Mouse (Mus musculus) cerebellum, adult (tissue): ENCODE data around the gene Nlrx1.
"Not testable (repeated sequence)": the region's sequence is repeated elsewhere in the genome, so short reads cannot be mapped to it uniquely, and the experiment has no call there.

Experiments
- ATAC-seq: cut with Nextera tagmentation; 2 replicates; pipeline ENCODE4 v1.9.2; 2017; ENCODE audit warnings: mild to moderate bottlenecking, moderate library complexity, mixed read lengths; ENCODE audit not compliant: insufficient number of reproducible peaks, low FRiP score, low TSS enrichment

Nlrx1 gene

GRCm38 (mm10) chr9:44268432-44268831 lies at the start of gene Nlrx1:
Gene Nlrx1, minus strand, starts transcription at chr9:44268599.
- no peak for ATAC-seq

GRCm38 (mm10) chr9:44317452-44317851 lies 49.1 kb upstream of the Nlrx1 start:
- no peak for ATAC-seq

GRCm38 (mm10) chr9:44314910-44315309 lies 46.5 kb upstream of the Nlrx1 start:
- no peak for ATAC-seq

GRCm38 (mm10) chr9:44314257-44314547 lies 45.8 kb upstream of the Nlrx1 start:
- ATAC-seq = no peak

GRCm38 (mm10) chr9:44313476-44314256 lies 45.3 kb upstream of the Nlrx1 start:
- no peak for ATAC-seq

GRCm38 (mm10) chr9:44311136-44312134 lies 43.0 kb upstream of the Nlrx1 start:
- no peak for ATAC-seq

GRCm38 (mm10) chr9:44310750-44311135 lies 42.3 kb upstream of the Nlrx1 start:
- ATAC-seq = no peak

- ATAC-seq = no peak
Observed at GRCm38 (mm10) chr9:44309756-44310155, 41.4 kb upstream of the Nlrx1 start.

- no peak for ATAC-seq
Observed at GRCm38 (mm10) chr9:44307248-44307647, 38.8 kb upstream of the Nlrx1 start.

GRCm38 (mm10) chr9:44306532-44306931 lies 38.1 kb upstream of the Nlrx1 start:
- ATAC-seq = no peak

- ATAC-seq = peak; percentile 99
Observed at GRCm38 (mm10) chr9:44305466-44306079, 37.2 kb upstream of the Nlrx1 start, which contains the start of gene Hinfp. Gene Hinfp, minus strand, starts transcription at chr9:44305671.

GRCm38 (mm10) chr9:44300001-44300400 lies 31.6 kb upstream of the Nlrx1 start:
- ATAC-seq = not testable (repeated sequence)

GRCm38 (mm10) chr9:44292490-44292889 lies 24.1 kb upstream of the Nlrx1 start:
- no peak for ATAC-seq

GRCm38 (mm10) chr9:44288959-44289291 lies 20.5 kb upstream of the Nlrx1 start:
- ATAC-seq = no peak

GRCm38 (mm10) chr9:44288076-44288958 lies 19.9 kb upstream of the Nlrx1 start, which contains the start of gene Abcg4:
Gene Abcg4, minus strand, starts transcription at chr9:44288615.
- peak; percentile 71 for ATAC-seq

- ATAC-seq = peak; percentile 40; the same call in 1 of the 2 replicates
Observed at GRCm38 (mm10) chr9:44287401-44288075, 19.1 kb upstream of the Nlrx1 start.

GRCm38 (mm10) chr9:44287003-44287400 lies 18.6 kb upstream of the Nlrx1 start:
- ATAC-seq = no peak

- no peak for ATAC-seq
Observed at GRCm38 (mm10) chr9:44286256-44286850, 18.0 kb upstream of the Nlrx1 start.

- ATAC-seq = no peak
Observed at GRCm38 (mm10) chr9:44283183-44283582, 14.8 kb upstream of the Nlrx1 start.
